Mouse (Mus musculus): ENCODE measurements around the gene A230050P20Rik. TPM values are rescaled to one million over a fixed set of nuclear protein-coding genes. Genes with fewer than 3 reads are reported as not detected.

Gene A230050P20Rik
- polyA plus RNA-seq, 1 experiment, result 4.6 TPM

GRCm38 (mm10) chr9:20887191-20887590 lies 18.7 kb downstream of the A230050P20Rik start:
- Histone ChIP-seq H3K79me2 (ENCODE audit: control insufficient read depth, insufficient read depth) (peaks cover 16% of the 10 kb centered on the region), H3K27me3 (ENCODE audit: control insufficient read depth, insufficient read depth, insufficient read length) (no peaks in the 10 kb centered on the region), H3K4me2 (ENCODE audit: low read depth) (peak overlapping the region; percentile 76), H3K36me3 (ENCODE audit: control insufficient read depth, insufficient read depth) (peaks cover 24% of the 10 kb centered on the region), H3ac (ENCODE audit: control insufficient read depth, insufficient read length) (no peak overlapping the region), H3K4me3 (peak overlapping the region; percentile 96)
- TF ChIP-seq TCF12 (IDR thresholded peaks at IDR 0.05; ENCODE audit: insufficient read depth, poor library complexity, severe bottlenecking), result no peak
- TF ChIP-seq MAX (IDR thresholded peaks at IDR 0.05; ENCODE audit: low read depth), result no peak
- no peak for TF ChIP-seq SRF (IDR thresholded peaks at IDR 0.05; ENCODE audit: control insufficient read depth, insufficient read length, low read depth)

- peak within 1 kb of the TSS; percentile 94 for H3K4me2 ChIP-seq (ENCODE audit: low read depth)
- H3ac ChIP-seq (ENCODE audit: control insufficient read depth, insufficient read length), result peak within 1 kb of the TSS; percentile 79
- H3K79me2 ChIP-seq (ENCODE audit: control insufficient read depth, insufficient read depth), result peaks cover 16% of the 10 kb centered on the region
- peak within 1 kb of the TSS; percentile 96 for H3K4me3 ChIP-seq
- H3K36me3 ChIP-seq (ENCODE audit: control insufficient read depth, insufficient read depth), result peaks cover 25% of the 10 kb centered on the region
- H3K27me3 ChIP-seq (ENCODE audit: control insufficient read depth, insufficient read depth, insufficient read length), result no peaks in the 10 kb centered on the region
- TF ChIP-seq SRF (IDR thresholded peaks at IDR 0.05; ENCODE audit: control insufficient read depth, insufficient read length, low read depth) (no peak), MYOD1 (IDR thresholded peaks at IDR 0.05; ENCODE audit: control insufficient read depth in 1 of 3, insufficient read length in 2 of 3, low read depth in 2 of 3) (no peak), MYOG (IDR thresholded peaks at IDR 0.05; ENCODE audit: control insufficient read depth in 1 of 3, insufficient read depth in 1 of 3, insufficient read length in 2 of 3, low read depth in 2 of 3) (no peak), TCF12 (IDR thresholded peaks at IDR 0.05; ENCODE audit: insufficient read depth, poor library complexity, severe bottlenecking) (no peak), MAX (IDR thresholded peaks at IDR 0.05; ENCODE audit: low read depth) (peak; percentile 54), USF1 (IDR thresholded peaks at IDR 0.05; ENCODE audit: low read depth) (no peak), REST (IDR thresholded peaks at IDR 0.05; ENCODE audit: insufficient read depth, insufficient read length) (no peak), E2F4 (IDR thresholded peaks at IDR 0.05; ENCODE audit: insufficient read depth) (no peak), CEBPB (IDR thresholded peaks at IDR 0.05; ENCODE audit: insufficient read depth, poor library complexity, severe bottlenecking) (no peak), POLR2A (IDR thresholded peaks at IDR 0.05; ENCODE audit: insufficient read length, low read depth) (peak; percentile 97), POLR2AphosphoS2 (IDR thresholded peaks at IDR 0.05; ENCODE audit: insufficient read length, low read depth) (peak; percentile 97), TCF3 (IDR thresholded peaks at IDR 0.05; ENCODE audit: insufficient read length, low read depth) (no peak)
Measured at GRCm38 (mm10) chr9:20887704-20888385, 19.4 kb downstream of the A230050P20Rik start, which contains the start of gene Ppan. Ppan (plus strand) TSS chr9:20888175.

GRCm38 (mm10) chr9:20888386-20888765 lies 19.9 kb downstream of the A230050P20Rik start:
- Histone ChIP-seq H3K4me2 (ENCODE audit: low read depth) (peak overlapping the region; percentile 94), H3K36me3 (ENCODE audit: control insufficient read depth, insufficient read depth) (peaks cover 25% of the 10 kb centered on the region), H3ac (ENCODE audit: control insufficient read depth, insufficient read length) (peak overlapping the region; percentile 79), H3K27me3 (ENCODE audit: control insufficient read depth, insufficient read depth, insufficient read length) (no peaks in the 10 kb centered on the region), H3K4me3 (peak overlapping the region; percentile 96), H3K79me2 (ENCODE audit: control insufficient read depth, insufficient read depth) (peaks cover 16% of the 10 kb centered on the region)
- TF ChIP-seq TCF3 (IDR thresholded peaks at IDR 0.05; ENCODE audit: insufficient read length, low read depth), result no peak
- no peak for TF ChIP-seq REST (IDR thresholded peaks at IDR 0.05; ENCODE audit: insufficient read depth, insufficient read length)
- TF ChIP-seq USF1 (IDR thresholded peaks at IDR 0.05; ENCODE audit: low read depth), result no peak
- TF ChIP-seq TCF12 (IDR thresholded peaks at IDR 0.05; ENCODE audit: insufficient read depth, poor library complexity, severe bottlenecking), result no peak
- no peak for TF ChIP-seq SRF (IDR thresholded peaks at IDR 0.05; ENCODE audit: control insufficient read depth, insufficient read length, low read depth)
- no peak for TF ChIP-seq MYOD1 (IDR thresholded peaks at IDR 0.05; ENCODE audit: control insufficient read depth in 1 of 3, insufficient read length in 2 of 3, low read depth in 2 of 3)
- no peak for TF ChIP-seq E2F4 (IDR thresholded peaks at IDR 0.05; ENCODE audit: insufficient read depth)
- TF ChIP-seq MAX (IDR thresholded peaks at IDR 0.05; ENCODE audit: low read depth), result no peak
- TF ChIP-seq MYOG (IDR thresholded peaks at IDR 0.05; ENCODE audit: control insufficient read depth in 1 of 3, insufficient read depth in 1 of 3, insufficient read length in 2 of 3, low read depth in 2 of 3), result no peak
- TF ChIP-seq CEBPB (IDR thresholded peaks at IDR 0.05; ENCODE audit: insufficient read depth, poor library complexity, severe bottlenecking), result no peak
- no peak for TF ChIP-seq POLR2A (IDR thresholded peaks at IDR 0.05; ENCODE audit: insufficient read length, low read depth)

GRCm38 (mm10) chr9:20889185-20890141 lies 21.0 kb downstream of the A230050P20Rik start:
- no peak for TF ChIP-seq SRF (IDR thresholded peaks at IDR 0.05; ENCODE audit: control insufficient read depth, insufficient read length, low read depth)
- no peak for TF ChIP-seq E2F4 (IDR thresholded peaks at IDR 0.05; ENCODE audit: insufficient read depth)
- TF ChIP-seq MAX (IDR thresholded peaks at IDR 0.05; ENCODE audit: low read depth), result no peak
- TF ChIP-seq USF1 (IDR thresholded peaks at IDR 0.05; ENCODE audit: low read depth), result no peak
- no peak for TF ChIP-seq TCF3 (IDR thresholded peaks at IDR 0.05; ENCODE audit: insufficient read length, low read depth)
- peak in 2 of 3 experiments; percentile 72 to 76 for TF ChIP-seq MYOG (IDR thresholded peaks at IDR 0.05; ENCODE audit: control insufficient read depth in 1 of 3, insufficient read depth in 1 of 3, insufficient read length in 2 of 3, low read depth in 2 of 3)
- TF ChIP-seq REST (IDR thresholded peaks at IDR 0.05; ENCODE audit: insufficient read depth, insufficient read length), result no peak
- TF ChIP-seq MYOD1 (IDR thresholded peaks at IDR 0.05; ENCODE audit: control insufficient read depth in 1 of 3, insufficient read length in 2 of 3, low read depth in 2 of 3), result peak in 2 of 3 experiments; percentile 95 to 98
- no peak for TF ChIP-seq POLR2AphosphoS2 (IDR thresholded peaks at IDR 0.05; ENCODE audit: insufficient read length, low read depth)
- TF ChIP-seq CEBPB (IDR thresholded peaks at IDR 0.05; ENCODE audit: insufficient read depth, poor library complexity, severe bottlenecking), result no peak
- Histone ChIP-seq H3ac (ENCODE audit: control insufficient read depth, insufficient read length) (peak overlapping the region; percentile 79), H3K36me3 (ENCODE audit: control insufficient read depth, insufficient read depth) (peaks cover 25% of the 10 kb centered on the region), H3K4me2 (ENCODE audit: low read depth) (peak overlapping the region; percentile 94), H3K79me2 (ENCODE audit: control insufficient read depth, insufficient read depth) (peaks cover 16% of the 10 kb centered on the region), H3K4me3 (peak overlapping the region; percentile 96), H3K27me3 (ENCODE audit: control insufficient read depth, insufficient read depth, insufficient read length) (no peaks in the 10 kb centered on the region)
